Mouse (Mus musculus): ENCODE results near the gene Dll1.

Gene Dll1

GRCm38 (mm10) chr17:15378413-15379109 is 1.9 kb upstream of the Dll1 start:
- DNase-seq (ENCODE audit: low read depth): no peak

GRCm38 (mm10) chr17:15377901-15378300 is 1.2 kb upstream of the Dll1 start:
- DNase-seq (ENCODE audit: low read depth): no peak

DNA sequence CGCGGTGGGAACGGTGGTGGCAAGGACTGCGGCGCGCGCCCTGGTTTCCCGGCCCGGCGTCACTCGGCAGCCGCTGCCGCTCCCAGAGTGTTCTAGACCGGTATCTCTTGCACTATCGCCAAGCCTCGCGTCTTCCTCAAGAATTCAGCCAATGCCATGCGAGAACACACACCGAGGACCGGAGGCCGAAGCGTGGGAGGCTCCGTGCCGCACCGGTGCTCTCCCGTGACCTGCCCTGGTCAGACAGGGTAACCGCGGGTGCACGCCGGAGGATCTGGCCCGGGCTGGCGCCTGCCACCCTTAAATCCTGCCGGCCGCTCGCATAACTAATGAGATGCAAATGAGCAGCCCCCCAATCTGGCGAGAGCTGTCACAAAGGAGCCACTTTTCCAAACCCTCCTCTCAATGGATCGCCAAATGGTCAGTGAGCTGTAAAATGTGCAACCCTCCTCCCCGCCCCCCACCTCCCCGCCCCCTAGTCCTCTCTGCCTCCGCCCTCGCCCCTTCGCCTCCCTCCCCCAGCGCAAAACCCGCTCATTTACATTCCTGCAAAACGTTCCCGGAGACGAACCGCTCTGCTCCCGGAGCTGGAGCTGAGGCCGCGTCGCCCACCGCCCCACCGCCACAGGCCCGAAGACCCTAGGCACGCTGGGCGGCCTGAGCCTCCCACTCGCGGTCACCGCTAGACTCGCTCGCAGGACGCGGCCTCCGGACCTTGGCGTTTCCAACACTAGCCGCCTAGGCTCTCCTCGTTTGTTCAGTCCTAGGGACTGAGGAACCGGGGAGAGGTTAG is 775 bp downstream of the Dll1 start:
- no peak for DNase-seq (ENCODE audit: low read depth)

- no peak for DNase-seq (ENCODE audit: low read depth)
Measured at GRCm38 (mm10) chr17:15375224-15375623, 1.4 kb downstream of the Dll1 start.

DNA sequence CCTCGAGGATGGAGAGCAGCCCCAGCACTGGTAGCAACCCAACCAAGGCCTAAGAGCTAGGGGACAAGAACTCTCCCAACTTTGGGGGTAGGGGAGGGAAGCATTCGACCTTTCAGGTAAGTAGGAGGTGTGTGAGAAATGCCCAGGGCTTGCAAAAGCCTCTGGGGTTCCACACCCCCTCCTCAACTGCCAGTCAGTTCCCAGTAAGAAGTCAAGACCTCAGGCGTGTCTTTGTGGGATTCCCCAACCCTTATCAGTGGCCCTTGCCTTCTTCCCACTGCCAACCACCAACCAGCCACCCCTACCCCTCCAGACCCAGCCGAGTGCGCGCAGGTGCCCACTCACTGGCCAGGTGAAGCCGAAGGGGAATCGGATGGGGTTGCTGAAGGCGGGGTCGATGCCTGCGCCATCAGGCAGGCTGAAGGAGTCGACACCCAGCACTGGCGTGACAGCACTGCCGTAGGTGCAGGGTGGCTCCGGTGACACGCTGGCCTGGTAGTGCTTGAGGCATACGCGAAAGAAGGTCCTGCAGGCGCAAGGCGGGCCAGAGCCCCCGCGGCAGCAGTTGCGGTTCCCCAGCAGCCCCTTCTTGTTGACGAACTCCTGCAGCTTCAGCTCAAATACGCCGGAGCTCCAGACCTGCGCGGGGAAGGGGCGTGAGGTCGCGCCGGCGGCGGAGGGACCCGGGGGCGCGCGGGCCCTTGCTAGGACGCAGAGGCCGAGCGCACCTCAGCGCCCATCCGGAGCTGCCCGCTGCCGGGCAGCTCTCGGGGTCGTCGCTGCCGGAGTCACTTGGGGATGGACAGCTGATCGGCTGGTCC is 2.1 kb downstream of the Dll1 start:
- DNase-seq (ENCODE audit: low read depth): no peak

DNA sequence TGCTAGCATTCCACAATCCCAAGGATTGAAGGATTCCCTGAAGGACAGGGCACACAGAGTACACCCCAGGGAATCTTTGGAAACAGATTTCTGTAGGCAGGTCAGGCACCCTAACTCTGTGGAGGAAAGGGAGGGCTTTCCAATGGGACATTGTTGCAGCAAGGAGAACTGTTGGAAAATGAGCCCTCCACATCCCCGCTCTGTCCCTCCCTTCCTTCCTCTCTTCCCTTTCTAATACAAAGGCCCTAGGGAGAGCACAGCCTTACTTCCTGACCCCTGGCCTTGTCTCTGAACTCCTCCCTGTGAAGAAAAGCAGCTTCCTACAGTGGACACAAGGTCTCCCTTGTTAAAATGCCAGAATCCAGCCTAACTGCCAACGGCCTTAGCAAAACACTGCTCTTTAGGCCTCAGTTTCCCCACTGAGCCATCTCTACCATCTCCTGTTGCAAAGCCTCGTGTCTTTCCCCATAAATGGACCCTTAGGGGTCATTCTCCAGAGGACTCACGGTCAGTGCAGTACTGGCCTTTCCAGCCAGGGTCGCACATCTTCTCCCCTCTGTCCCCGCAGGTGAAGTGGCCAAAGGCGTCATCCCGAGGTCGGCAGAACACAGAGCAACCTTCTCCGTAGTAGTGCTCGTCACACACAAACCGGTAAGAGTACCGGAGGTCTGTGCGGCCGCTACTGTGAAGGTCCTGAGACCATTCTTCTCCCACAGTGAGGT is 3.6 kb downstream of the Dll1 start:
- DNase-seq (ENCODE audit: low read depth): no peak

GRCm38 (mm10) chr17:15371967-15372835 is 4.5 kb downstream of the Dll1 start:
- DNase-seq (ENCODE audit: low read depth): no peak

- no peak for DNase-seq (ENCODE audit: low read depth)
Measured at GRCm38 (mm10) chr17:15370401-15370800, 6.3 kb downstream of the Dll1 start.

- no peak for DNase-seq (ENCODE audit: low read depth)
Measured at GRCm38 (mm10) chr17:15365650-15366049, 11.0 kb downstream of the Dll1 start.

DNA sequence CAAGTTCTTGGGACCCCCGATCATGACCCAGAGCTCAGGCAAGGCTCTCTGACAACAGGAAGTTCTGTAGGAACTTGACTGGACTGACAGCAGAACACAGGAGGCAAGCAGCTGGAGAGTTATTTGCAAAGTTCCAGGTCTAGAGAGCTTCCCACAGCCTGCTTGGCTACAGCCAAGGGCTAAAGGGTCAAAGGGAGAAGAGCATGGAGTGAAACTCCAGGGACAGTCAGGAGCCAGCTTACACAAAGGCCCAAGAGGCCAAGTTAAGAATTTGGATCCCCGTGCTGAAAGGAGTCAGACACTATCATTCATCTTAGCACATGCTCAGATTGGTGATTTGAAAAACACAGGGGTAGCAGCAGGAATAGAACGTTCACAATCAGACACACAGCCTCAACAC is 13.0 kb downstream of the Dll1 start:
- DNase-seq (ENCODE audit: low read depth): no peak

- no peak for DNase-seq (ENCODE audit: low read depth)
Measured at GRCm38 (mm10) chr17:15357071-15357470, 19.6 kb downstream of the Dll1 start.

- no peak for DNase-seq (ENCODE audit: low read depth)
Measured at GRCm38 (mm10) chr17:15356526-15356925, 20.1 kb downstream of the Dll1 start.

GRCm38 (mm10) chr17:15355072-15355471 is 21.6 kb downstream of the Dll1 start:
- no peak for DNase-seq (ENCODE audit: low read depth)

DNA sequence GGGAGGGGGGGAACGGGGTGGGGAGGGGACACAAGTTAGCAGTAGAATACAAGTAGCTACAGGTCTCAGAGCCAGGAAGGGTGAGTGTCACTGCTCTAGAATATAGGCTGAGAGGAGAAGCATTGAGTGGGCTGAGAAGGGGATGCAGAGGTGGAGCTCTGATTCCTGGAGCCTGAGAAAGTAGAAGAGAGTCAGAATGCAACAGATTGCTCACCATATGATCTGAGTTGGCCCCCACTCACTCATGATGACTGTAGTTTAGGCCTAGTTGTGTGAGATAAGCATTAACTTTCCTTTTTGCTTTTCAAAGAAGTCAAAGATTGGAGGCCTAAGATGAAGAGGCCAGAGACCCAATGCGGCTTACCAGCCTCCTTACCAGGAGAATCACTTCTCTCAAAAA is 22.7 kb downstream of the Dll1 start:
- no peak for DNase-seq (ENCODE audit: low read depth)

DNA sequence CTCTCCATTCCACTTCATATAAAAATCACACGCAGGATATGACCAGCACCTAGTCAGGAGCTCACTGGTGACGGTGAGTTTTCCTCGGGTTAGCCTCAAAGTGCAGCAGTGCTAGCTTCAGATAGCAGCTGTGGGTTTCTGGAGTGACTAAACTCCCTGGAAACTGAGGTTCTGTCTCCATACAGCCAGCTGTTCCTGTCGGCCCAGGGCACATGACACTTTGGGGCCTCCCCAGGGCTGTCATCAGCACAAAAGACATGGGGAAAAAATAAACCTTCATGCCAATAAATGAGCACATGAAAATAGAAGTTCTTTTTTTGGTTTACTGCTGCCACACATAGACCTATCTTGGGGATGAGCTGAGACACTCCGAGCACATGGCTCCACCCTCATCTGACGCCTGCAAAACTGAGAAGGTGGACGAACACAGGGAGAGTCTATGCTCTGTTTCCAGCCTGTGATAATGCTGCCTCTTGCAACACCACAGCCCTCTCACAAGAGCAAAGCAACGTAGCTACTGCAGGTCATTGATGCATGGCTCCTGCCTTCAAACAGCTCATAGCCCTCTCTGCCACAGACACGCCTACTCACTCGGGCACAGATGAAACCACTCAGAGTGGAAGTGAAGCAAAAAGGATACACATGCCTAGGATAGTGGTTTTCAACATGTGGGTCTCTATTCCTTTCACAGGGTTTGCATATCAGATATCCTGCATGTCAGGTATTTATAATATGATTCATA is 23.6 kb downstream of the Dll1 start:
- no peak for DNase-seq (ENCODE audit: low read depth)

DNA sequence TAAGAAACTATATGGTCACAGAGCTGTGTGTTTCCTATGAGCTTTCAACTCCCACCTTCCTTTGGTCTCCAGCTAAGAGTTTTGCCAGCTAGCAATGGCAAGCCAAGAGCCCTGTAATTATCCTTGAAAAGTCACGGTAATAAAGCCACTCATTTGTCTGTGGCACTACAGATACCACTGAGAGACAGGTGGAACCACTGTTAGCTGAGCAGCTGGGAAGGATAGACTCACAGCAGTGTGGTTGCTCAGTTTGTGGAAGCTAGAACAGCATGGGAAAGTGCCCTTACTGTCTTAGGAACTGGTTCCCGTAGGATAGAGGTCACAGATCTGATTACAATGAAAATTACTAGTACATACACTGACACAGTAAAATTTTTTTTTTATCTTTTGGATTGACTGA is 26.5 kb downstream of the Dll1 start:
- DNase-seq (ENCODE audit: low read depth): no peak

DNA sequence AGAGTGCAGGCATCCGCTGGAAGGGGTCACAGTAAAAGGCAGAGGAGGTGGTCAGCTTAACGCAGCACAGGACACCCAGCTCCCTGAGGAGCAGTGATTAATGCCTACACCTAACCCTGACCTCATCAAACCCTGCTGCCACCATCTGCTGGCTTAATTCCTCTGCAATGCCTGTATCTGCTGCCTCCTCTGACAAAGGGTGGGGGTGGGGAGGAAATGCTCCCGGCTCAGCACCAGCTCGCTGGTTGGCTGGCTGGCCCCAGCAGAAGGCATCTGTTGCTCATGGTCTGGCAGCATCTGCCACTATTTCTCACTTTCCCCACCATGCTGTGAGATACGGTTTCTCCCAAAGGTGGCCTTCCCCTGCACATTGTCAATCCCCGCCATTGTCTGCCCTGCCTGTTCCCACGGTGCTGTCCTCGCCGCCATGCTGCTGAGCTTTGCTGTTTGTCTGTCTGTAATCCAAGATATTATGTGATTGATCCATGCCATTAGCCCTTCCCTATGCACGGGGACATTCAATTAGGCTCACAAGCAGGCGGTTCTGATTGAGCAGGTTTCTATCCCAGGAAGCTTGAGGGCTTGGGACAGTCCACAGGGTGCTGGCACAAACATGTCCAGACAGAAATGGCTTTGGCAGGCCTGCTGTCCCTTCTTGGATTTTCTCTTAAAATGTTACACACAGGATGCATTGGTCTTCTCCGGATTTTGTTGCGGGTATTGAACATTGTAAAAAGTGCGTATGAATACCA is 33.4 kb downstream of the Dll1 start:
- no peak for DNase-seq (ENCODE audit: low read depth)

- no peak for DNase-seq (ENCODE audit: low read depth)
Measured at GRCm38 (mm10) chr17:15337906-15338305, 38.8 kb downstream of the Dll1 start.

GRCm38 (mm10) chr17:15329740-15330318 is 46.8 kb downstream of the Dll1 start:
- DNase-seq (ENCODE audit: low read depth): no peak

All from c-Kit-positive CD71-negative TER-119-negative erythroid progenitor cells, embryonic 14.5 days (primary cell).